Mouse (Mus musculus): Measurements from ENCODE around the gene Gm3558.
"Not testable (repeated sequence)": the region's sequence is repeated elsewhere in the genome, so short reads cannot be mapped to it uniquely, and the experiment has no call there.

- not testable (repeated sequence) for TF ChIP-seq GATA1 (IDR thresholded peaks at IDR 0.05; ENCODE audit: borderline replicate concordance, low read length); FLI1 (IDR thresholded peaks at IDR 0.05; ENCODE audit: low read length)
Measured at GRCm38 (mm10) chr14:7567266-7567665, 1.1 kb downstream of the Gm3558 start.

Data from megakaryocyte, embryonic 14.5 days (primary cell).